Mouse (Mus musculus) MEL (cell line): ENCODE data around the gene Enthd1.

Experiments
- CTCF ChIP-seq, 3 experiments: IDR thresholded peaks in 2 of 3; conservative IDR thresholded peaks in 1 of 3; 2 replicates each; pipeline ENCODE4 v1.5.1; 2011 to 2012; ENCODE audit warnings: low read length in 3 of 3, low read depth in 2 of 3, mild to moderate bottlenecking in 2 of 3, improper control_type of control experiment in 1 of 3, inconsistent platforms in 1 of 3, mixed read lengths in 1 of 3, moderate library complexity in 1 of 3; ENCODE audit not compliant: control insufficient read depth in 1 of 3, insufficient read depth in 1 of 3, poor library complexity in 1 of 3, severe bottlenecking in 1 of 3
- EP300 ChIP-seq, 2 experiments: IDR thresholded peaks; 2 replicates each; pipeline ENCODE4 v1.6.1; 2011; ENCODE audit warnings: improper control_type of control experiment in 2 of 2, low read length in 2 of 2, low read depth in 1 of 2, mild to moderate bottlenecking in 1 of 2
- GATA1 ChIP-seq: IDR thresholded peaks from 2 replicates; pipeline ENCODE4 v1.6.1; 2011; ENCODE audit warnings: low read depth, low read length, improper control_type of control experiment
- HCFC1 ChIP-seq: IDR thresholded peaks from 2 replicates; pipeline ENCODE4 v1.6.1; 2012; ENCODE audit warnings: low read depth, mild to moderate bottlenecking, inconsistent platforms, low read length, improper control_type of control experiment, moderate library complexity
- MAFK ChIP-seq: IDR thresholded peaks from 2 replicates; pipeline ENCODE4 v1.6.1; 2011; ENCODE audit warnings: low read depth, mild to moderate bottlenecking, low read length, improper control_type of control experiment, borderline replicate concordance
- MAX ChIP-seq: IDR thresholded peaks from 2 replicates; pipeline ENCODE4 v1.6.1; 2011; ENCODE audit warnings: low read length, improper control_type of control experiment
- MEF2A ChIP-seq: IDR thresholded peaks from 2 replicates; pipeline ENCODE4 v1.6.1; 2014; ENCODE audit warnings: low read depth, mild to moderate bottlenecking, inconsistent platforms, low read length, improper control_type of control experiment; ENCODE audit not compliant: poor library complexity, insufficient replicate concordance, severe bottlenecking; ENCODE audit errors: extremely low read depth
- POLR2A ChIP-seq, 2 experiments: IDR thresholded peaks; 2 replicates each; pipeline ENCODE4 v1.6.1; 2011 to 2012; ENCODE audit warnings: low read length in 2 of 2, mild to moderate bottlenecking in 2 of 2, control low read depth in 1 of 2, improper control_type of control experiment in 1 of 2, low read depth in 1 of 2, moderate library complexity in 1 of 2; ENCODE audit not compliant: control insufficient read depth in 1 of 2, insufficient read depth in 1 of 2, poor library complexity in 1 of 2
- TCF12 ChIP-seq: IDR thresholded peaks from 2 replicates; pipeline ENCODE4 v1.6.1; 2014; ENCODE audit warnings: low read depth, mild to moderate bottlenecking, inconsistent platforms, low read length, improper control_type of control experiment, moderate library complexity
- ZC3H11A ChIP-seq: IDR thresholded peaks from 2 replicates; pipeline ENCODE4 v1.6.1; 2012; ENCODE audit warnings: low read depth, mild to moderate bottlenecking, inconsistent platforms, low read length, improper control_type of control experiment
- ZMIZ1 ChIP-seq: IDR thresholded peaks from 2 replicates; pipeline ENCODE4 v1.6.1; 2012; ENCODE audit warnings: low read depth, mild to moderate bottlenecking, inconsistent platforms, low read length, improper control_type of control experiment, moderate library complexity

GRCm38 (mm10) chr15:80461446-80461845 is 103.5 kb downstream of the Enthd1 start:
- TF ChIP-seq POLR2A (IDR thresholded peaks at IDR 0.05; ENCODE audit: control insufficient read depth in 1 of 2, insufficient read depth in 1 of 2, low read depth in 1 of 2, low read length in 2 of 2, poor library complexity in 1 of 2) (no peak), ZMIZ1 (no peak), CTCF (IDR thresholded peaks at IDR 0.05 in 2 of 3, conservative IDR thresholded peaks at IDR 0.05 in 1 of 3; ENCODE audit: control insufficient read depth in 1 of 3, insufficient read depth in 1 of 3, low read depth in 2 of 3, low read length in 3 of 3, poor library complexity in 1 of 3, severe bottlenecking in 1 of 3) (no peak), ZC3H11A (no peak), GATA1 (no peak), MAFK (no peak), MEF2A (no peak), HCFC1 (no peak), TCF12 (no peak), MAX (no peak), EP300 (IDR thresholded peaks at IDR 0.05; ENCODE audit: low read depth in 1 of 2, low read length in 2 of 2) (no peak)
